Mouse (Mus musculus): ENCODE measurements around the gene Agbl3.

- TF ChIP-seq CTCF (IDR thresholded peaks at IDR 0.05; ENCODE audit: insufficient read depth, low read depth, low read length) (no peak), POLR2A (IDR thresholded peaks at IDR 0.05; ENCODE audit: insufficient read depth, low read depth, low read length) (no peak)
Measured at GRCm38 (mm10) chr6:34751625-34752024, 28.6 kb upstream of the Agbl3 start.
